Mouse (Mus musculus) C2C12 (cell line): ENCODE measurements around the gene Evx1. TPM values are rescaled to one million over a fixed set of nuclear protein-coding genes. Genes with fewer than 3 reads are reported as not detected.

Experiments used
- H3K27me3 ChIP-seq: one replicate; pipeline ENCODE4 v1.6.1; 2011; ENCODE audit not compliant: control insufficient read depth, insufficient read depth, insufficient read length
- H3K36me3 ChIP-seq: one replicate; pipeline ENCODE4 v1.6.1; 2011; ENCODE audit not compliant: control insufficient read depth, insufficient read depth
- H3K4me3 ChIP-seq: one replicate; pipeline ENCODE4 v1.5.1; 2011; ENCODE audit warnings: mild to moderate bottlenecking, control low read depth; ENCODE audit not compliant: poor library complexity, insufficient read depth, severe bottlenecking
- H3K79me2 ChIP-seq: one replicate; pipeline ENCODE4 v1.6.1; 2011; ENCODE audit not compliant: control insufficient read depth, insufficient read depth
- H3K79me3 ChIP-seq: one replicate; pipeline ENCODE4 v1.6.1; 2011; ENCODE audit warnings: low read depth, control low read depth
- H3ac ChIP-seq: one replicate; pipeline ENCODE3; 2011; ENCODE audit warnings: low read depth; ENCODE audit not compliant: control insufficient read depth, insufficient read length
- CEBPB ChIP-seq: IDR thresholded peaks from one replicate; pipeline ENCODE4 v1.6.1; 2011; ENCODE audit warnings: low read depth, mild to moderate bottlenecking, control low read depth, moderate library complexity
- CTCF ChIP-seq: IDR thresholded peaks from one replicate; pipeline ENCODE4 v1.5.1; 2011; ENCODE audit not compliant: control insufficient read depth, insufficient read depth, insufficient read length
- FOSL1 ChIP-seq: IDR thresholded peaks from one replicate; pipeline ENCODE4 v1.8.0; 2011; ENCODE audit warnings: mild to moderate bottlenecking, low read length; ENCODE audit not compliant: poor library complexity, insufficient read depth, severe bottlenecking
- MAX ChIP-seq: IDR thresholded peaks from one replicate; pipeline ENCODE4 v1.6.1; 2011; ENCODE audit warnings: mild to moderate bottlenecking, control low read depth
- MYOD1 ChIP-seq: IDR thresholded peaks from one replicate; pipeline ENCODE4 v1.6.1; 2011; ENCODE audit warnings: low read depth; ENCODE audit not compliant: control insufficient read depth, insufficient read length
- MYOG ChIP-seq: IDR thresholded peaks from one replicate; pipeline ENCODE4 v1.6.1; 2011; ENCODE audit not compliant: control insufficient read depth, insufficient read length; ENCODE audit errors: extremely low read depth
- USF1 ChIP-seq: IDR thresholded peaks from one replicate; pipeline ENCODE4 v1.6.1; 2011; ENCODE audit warnings: low read depth, mild to moderate bottlenecking, control low read depth, moderate library complexity
- polyA plus RNA-seq: library from polyadenylated mRNA; unstranded; fragments of >200 nt; fragmentation: generic; extraction: Trizol; gene quantifications from one replicate; pipeline ENCODE4 v1.2.1, GENCODE M21; 2012; ENCODE audit warnings: missing spikeins

Gene Evx1
- polyA plus RNA-seq, 1 experiment = not detected

DNA sequence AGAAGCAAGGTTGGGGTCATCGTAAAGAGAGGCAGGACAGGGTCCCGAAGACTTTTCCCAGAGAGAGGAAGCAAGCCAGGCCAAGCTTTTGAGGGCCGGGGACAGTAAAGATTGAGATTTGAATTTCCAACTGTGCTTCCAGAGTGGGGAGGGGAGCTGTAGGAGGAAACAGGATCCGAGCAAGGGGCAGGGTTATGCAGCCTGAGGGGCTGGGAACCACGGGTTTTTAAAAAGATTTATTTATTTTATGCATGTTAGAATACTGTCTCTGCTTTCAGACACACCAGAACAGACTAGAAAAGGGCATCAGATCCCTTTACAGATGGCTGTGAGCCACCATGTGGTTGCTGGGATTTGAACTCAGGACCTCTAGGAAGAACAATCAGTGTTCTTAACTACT is 36.4 kb upstream of the Evx1 start:
- TF ChIP-seq CTCF = no peak
- no peak for TF ChIP-seq CEBPB
- TF ChIP-seq FOSL1 = no peak
- no peak for TF ChIP-seq MYOD1
- no peak for TF ChIP-seq USF1
- no peak for TF ChIP-seq MYOG
- no peak for TF ChIP-seq MAX
- Histone ChIP-seq H3K79me2 (no peaks in the 10 kb centered on the region), H3K79me3 (no peaks in the 10 kb centered on the region), H3K4me3 (no peak overlapping the region), H3K27me3 (no peaks in the 10 kb centered on the region), H3K36me3 (no peaks in the 10 kb centered on the region), H3ac (no peak overlapping the region)

DNA sequence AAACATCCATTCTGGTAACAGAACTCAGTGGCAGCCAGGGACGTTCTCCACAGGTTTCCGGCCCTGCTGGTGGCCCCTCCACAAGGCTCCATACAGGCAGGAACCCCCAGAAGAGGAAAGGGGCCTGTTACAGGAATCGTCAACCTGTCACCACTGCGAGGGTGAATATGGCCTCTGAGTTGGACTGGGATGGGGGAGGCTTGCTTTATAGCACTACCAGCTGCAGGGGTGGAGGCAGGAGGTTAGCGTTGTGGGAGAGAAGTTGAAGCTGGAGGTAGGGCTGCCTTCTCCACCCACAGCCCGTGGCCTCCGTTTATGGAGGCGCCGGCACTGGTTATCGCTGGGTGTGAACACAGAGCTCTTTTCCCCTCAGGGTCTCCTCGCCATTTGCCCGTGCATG is 32.2 kb upstream of the Evx1 start:
- Histone ChIP-seq H3K27me3 (no peaks in the 10 kb centered on the region), H3ac (no peak overlapping the region), H3K79me2 (no peaks in the 10 kb centered on the region), H3K4me3 (no peak overlapping the region), H3K79me3 (no peaks in the 10 kb centered on the region), H3K36me3 (no peaks in the 10 kb centered on the region)
- TF ChIP-seq USF1 (no peak), CEBPB (no peak), FOSL1 (no peak), MYOG (no peak), MAX (no peak), CTCF (no peak), MYOD1 (no peak)

DNA sequence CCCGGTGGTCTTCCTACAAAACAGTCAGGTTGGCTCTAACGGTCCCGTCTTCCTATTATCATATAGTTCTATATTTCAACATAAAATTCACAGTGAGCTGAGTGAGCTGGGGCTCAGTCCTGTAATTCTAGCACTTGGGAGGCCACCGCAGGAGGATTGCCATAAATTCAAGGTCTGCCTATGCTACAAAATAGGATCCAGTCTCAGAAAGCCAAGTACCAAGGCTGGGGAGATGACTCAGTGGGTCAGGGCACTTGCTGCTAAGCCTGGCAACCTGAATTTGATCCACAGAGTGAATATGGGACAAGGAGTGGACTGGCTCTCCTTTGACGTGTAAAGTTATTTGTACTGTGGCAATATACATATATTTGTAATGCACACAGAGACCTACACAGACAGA is 29.4 kb upstream of the Evx1 start:
- H3K4me3 ChIP-seq = no peak overlapping the region
- no peaks in the 10 kb centered on the region for H3K79me3 ChIP-seq
- no peaks in the 10 kb centered on the region for H3K36me3 ChIP-seq
- TF ChIP-seq FOSL1 (no peak), CEBPB (no peak), MAX (no peak), MYOD1 (no peak), MYOG (no peak), CTCF (no peak), USF1 (no peak)
- no peaks in the 10 kb centered on the region for H3K27me3 ChIP-seq
- no peak overlapping the region for H3ac ChIP-seq
- H3K79me2 ChIP-seq = no peaks in the 10 kb centered on the region

DNA sequence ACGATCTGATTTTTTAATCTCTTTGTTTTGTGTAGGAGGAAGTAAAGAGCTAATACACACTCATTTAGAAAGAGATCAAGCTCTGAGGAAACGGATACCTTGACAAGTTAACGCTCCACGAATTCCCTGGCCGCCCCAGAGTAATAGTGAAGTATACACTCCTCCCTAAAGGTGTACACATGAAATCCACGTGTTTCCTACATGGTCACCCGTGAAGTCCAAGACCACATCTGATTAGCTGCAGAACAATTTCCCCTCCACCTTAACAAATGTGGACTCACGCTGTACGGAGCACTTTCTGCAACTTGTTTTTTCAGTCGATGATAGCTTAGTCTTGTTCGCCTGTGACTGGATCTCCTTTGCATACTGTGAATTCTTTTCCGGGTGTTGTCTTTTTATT is 23.1 kb upstream of the Evx1 start:
- H3K27me3 ChIP-seq = no peaks in the 10 kb centered on the region
- no peak overlapping the region for H3K4me3 ChIP-seq
- no peak overlapping the region for H3ac ChIP-seq
- no peaks in the 10 kb centered on the region for H3K79me2 ChIP-seq
- no peaks in the 10 kb centered on the region for H3K36me3 ChIP-seq
- TF ChIP-seq MYOD1 (no peak), MYOG (no peak)
- no peaks in the 10 kb centered on the region for H3K79me3 ChIP-seq

GRCm38 (mm10) chr6:52291021-52291860 is 22.1 kb upstream of the Evx1 start:
- H3K79me3 ChIP-seq = no peaks in the 10 kb centered on the region
- no peak overlapping the region for H3ac ChIP-seq
- no peaks in the 10 kb centered on the region for H3K27me3 ChIP-seq
- H3K4me3 ChIP-seq = no peak overlapping the region
- H3K36me3 ChIP-seq = no peaks in the 10 kb centered on the region
- no peak for TF ChIP-seq CEBPB
- no peak for TF ChIP-seq MAX
- no peak for TF ChIP-seq MYOG
- no peak for TF ChIP-seq CTCF
- no peak for TF ChIP-seq USF1
- TF ChIP-seq FOSL1 = no peak
- TF ChIP-seq MYOD1 = no peak
- H3K79me2 ChIP-seq = no peaks in the 10 kb centered on the region

GRCm38 (mm10) chr6:52292328-52292727 is 21.0 kb upstream of the Evx1 start:
- TF ChIP-seq MYOD1 = no peak
- no peak for TF ChIP-seq MAX
- no peak for TF ChIP-seq USF1
- no peak for TF ChIP-seq MYOG
- no peak for TF ChIP-seq CTCF
- TF ChIP-seq CEBPB = no peak
- no peak for TF ChIP-seq FOSL1
- H3K27me3 ChIP-seq = no peaks in the 10 kb centered on the region
- H3ac ChIP-seq = no peak overlapping the region

More at GRCm38 (mm10) chr6:52292328-52292727, 21.0 kb upstream of the Evx1 start:
- no peak overlapping the region for H3K4me3 ChIP-seq
- H3K36me3 ChIP-seq = no peaks in the 10 kb centered on the region
- H3K79me2 ChIP-seq = no peaks in the 10 kb centered on the region
- no peaks in the 10 kb centered on the region for H3K79me3 ChIP-seq
